ENCODE assay signal across 8 mouse cellular contexts in genomic region chr7:120679023-120679422, GRCm38 (mm10). TPM values are rescaled to one million over a fixed set of nuclear protein-coding genes. Genes with fewer than 3 reads are reported as not detected.
DNase-seq lines count a peak whose midpoint lies in the region; ATAC-seq and TF ChIP-seq lines count a peak whose summit lies in the region.

No protein-coding gene starts in this region.

- H3K27me3 ChIP-seq in kidney, adult 2 months (replicated peaks; ENCODE audit: control insufficient read depth, insufficient read depth, low read length): no peaks in the 10 kb centered on the region
- H3K27me3 ChIP-seq in embryonic facial prominence, embryonic 15.5 days: no peaks in the 10 kb centered on the region
- H3K27me3 ChIP-seq in limb, embryonic 13.5 days: no peaks in the 10 kb centered on the region
- no peaks in the 10 kb centered on the region for H3K27me3 ChIP-seq in neural tube, embryonic 12.5 days (replicated peaks)

- no peak for ATAC-seq in embryonic facial prominence, embryonic 15.5 days (ENCODE audit: insufficient number of reproducible peaks, low FRiP score, low TSS enrichment, low read depth)
- ATAC-seq in limb, embryonic 13.5 days (ENCODE audit: low FRiP score, low read depth): no peak
- ATAC-seq in neural tube, embryonic 12.5 days (ENCODE audit: low FRiP score, low read depth): no peak

- no peaks in the 10 kb centered on the region for H3K36me3 ChIP-seq in kidney, adult 2 months (ENCODE audit: control insufficient read depth, insufficient read depth, low read length)
- H3K36me3 ChIP-seq in embryonic facial prominence, embryonic 15.5 days: no peaks in the 10 kb centered on the region
- H3K36me3 ChIP-seq in limb, embryonic 13.5 days: no peaks in the 10 kb centered on the region
- no peaks in the 10 kb centered on the region for H3K36me3 ChIP-seq in neural tube, embryonic 12.5 days

- peak overlapping the region; percentile 77 for H3K4me2 ChIP-seq in embryonic facial prominence, embryonic 15.5 days (replicated peaks)
- H3K4me2 ChIP-seq in limb, embryonic 13.5 days (replicated peaks): peak overlapping the region; percentile 82
- peak overlapping the region; percentile 90 for H3K4me2 ChIP-seq in neural tube, embryonic 12.5 days (replicated peaks)

- no peak for DNase-seq in kidney, adult 2 months
- no peak for DNase-seq in kidney, adult 18-20 months
- no peak for DNase-seq in retina, postnatal 1 day
- no peak for DNase-seq in gastrocnemius, postnatal 4 days (ENCODE audit: low spot score in 2 of 2)
- no peak for DNase-seq in left cerebral cortex, postnatal 36 days (ENCODE audit: low spot score in 2 of 2)

- H3K9me3 ChIP-seq in embryonic facial prominence, embryonic 15.5 days (replicated peaks): no peaks in the 10 kb centered on the region
- H3K9me3 ChIP-seq in limb, embryonic 13.5 days: no peaks in the 10 kb centered on the region
- H3K9me3 ChIP-seq in neural tube, embryonic 12.5 days: no peaks in the 10 kb centered on the region

- H3K27ac ChIP-seq in kidney, adult 2 months (ENCODE audit: insufficient read depth, low read depth, low read length): no peak overlapping the region
- no peak overlapping the region for H3K27ac ChIP-seq in embryonic facial prominence, embryonic 15.5 days (replicated peaks)
- no peak overlapping the region for H3K27ac ChIP-seq in limb, embryonic 13.5 days
- H3K27ac ChIP-seq in neural tube, embryonic 12.5 days: no peak overlapping the region

- H3K4me3 ChIP-seq in kidney, adult 2 months (ENCODE audit: insufficient read depth, low read depth, low read length): peak overlapping the region; percentile 15; the same call in 1 of the 2 replicates
- peak overlapping the region; percentile 85 for H3K4me3 ChIP-seq in embryonic facial prominence, embryonic 15.5 days (replicated peaks)
- peak overlapping the region; percentile 94 for H3K4me3 ChIP-seq in limb, embryonic 13.5 days
- 0 out of 2 replicates have a peak overlapping the region, but pooled peaks have one; percentile 2 for H3K4me3 ChIP-seq in neural tube, embryonic 12.5 days

- no peak for TF ChIP-seq CTCF in kidney, adult 2 months (conservative IDR thresholded peaks at IDR 0.05; ENCODE audit: insufficient read depth, insufficient read length, low read depth, low read length)

- 30% methylated on average over 8 of the region's 8 CpGs for WGBS in kidney, adult 2 months
- WGBS in embryonic facial prominence, embryonic 15.5 days: 48% methylated on average over 8 of the region's 8 CpGs
- 55% methylated on average over 8 of the region's 8 CpGs for WGBS in limb, embryonic 13.5 days
- WGBS in neural tube, embryonic 12.5 days: 71% methylated on average over 8 of the region's 8 CpGs

- intact Hi-C loops in left cerebral cortex, postnatal 36 days (cut with DNase I): loop anchor here (2.0 to 10.0 kb wide), 2 partner anchors 46 to 236 kb away; partner anchors contain the start of gene Polr3e

- TF ChIP-seq POLR2A in kidney, adult 2 months (IDR thresholded peaks at IDR 0.05; ENCODE audit: low read depth, low read length): no peak

- H3K9ac ChIP-seq in embryonic facial prominence, embryonic 15.5 days: no peak overlapping the region
- H3K9ac ChIP-seq in limb, embryonic 13.5 days: peak overlapping the region; percentile 91
- 0 out of 2 replicates have a peak overlapping the region, but pooled peaks have one; percentile 21 for H3K9ac ChIP-seq in neural tube, embryonic 12.5 days

- peaks cover 4% of the 10 kb centered on the region for H3K4me1 ChIP-seq in kidney, adult 2 months (ENCODE audit: control insufficient read depth, insufficient read depth, low read length)
- peaks cover 24% of the 10 kb centered on the region for H3K4me1 ChIP-seq in embryonic facial prominence, embryonic 15.5 days
- H3K4me1 ChIP-seq in limb, embryonic 13.5 days: peaks cover 28% of the 10 kb centered on the region
- H3K4me1 ChIP-seq in neural tube, embryonic 12.5 days: peaks cover 19% of the 10 kb centered on the region

RNA-seq across cellular contexts. Expression of gene Mosmo, which starts 1.6 kb away (rescaled TPM):
- polyA plus RNA-seq in kidney, adult 2 months (2012; rRNA removed): 19.4 and 20.6 TPM in 2 replicates
- 11.6 and 12.1 TPM in 2 replicates for polyA plus RNA-seq in embryonic facial prominence, embryonic 15.5 days (2015; fragmentation: Nextera tagmentation; extraction: Ambion mirVana)
- polyA plus RNA-seq in limb, embryonic 13.5 days (2015; fragmentation: Nextera tagmentation; extraction: Ambion mirVana): 16.1 and 16.4 TPM in 2 replicates
- 14.8 and 16.6 TPM in 2 replicates for polyA plus RNA-seq in neural tube, embryonic 12.5 days (2016; fragmentation: Nextera tagmentation; extraction: Ambion mirVana)
- total RNA-seq in gastrocnemius, postnatal 4 days (2021): 10 to 100 TPM; 25.6 to 31.3 TPM
- total RNA-seq in left cerebral cortex, postnatal 36 days (2021): 10 to 100 TPM; 80.7 to 84.6 TPM

RNA-seq across cellular contexts. Expression of gene Pdzd9, which starts 8.9 kb away (rescaled TPM):
- 0.09 TPM in 1 of 2 replicates, not detected in the other for polyA plus RNA-seq in kidney, adult 2 months (2012; rRNA removed)
- polyA plus RNA-seq in embryonic facial prominence, embryonic 15.5 days (2015; fragmentation: Nextera tagmentation; extraction: Ambion mirVana): 0.24 and 0.28 TPM in 2 replicates
- polyA plus RNA-seq in limb, embryonic 13.5 days (2015; fragmentation: Nextera tagmentation; extraction: Ambion mirVana): 0.29 and 0.59 TPM in 2 replicates
- 0.22 and 0.46 TPM in 2 replicates for polyA plus RNA-seq in neural tube, embryonic 12.5 days (2016; fragmentation: Nextera tagmentation; extraction: Ambion mirVana)
- not detected for total RNA-seq in gastrocnemius, postnatal 4 days (2021)
- not detected for total RNA-seq in left cerebral cortex, postnatal 36 days (2021)

RNA-seq across cellular contexts. Expression of gene Uqcrc2, which starts 44.0 kb away (rescaled TPM):
- 228 and 275 TPM in 2 replicates for polyA plus RNA-seq in kidney, adult 2 months (2012; rRNA removed)
- polyA plus RNA-seq in embryonic facial prominence, embryonic 15.5 days (2015; fragmentation: Nextera tagmentation; extraction: Ambion mirVana): 170 TPM in 2 replicates
- 182 and 189 TPM in 2 replicates for polyA plus RNA-seq in limb, embryonic 13.5 days (2015; fragmentation: Nextera tagmentation; extraction: Ambion mirVana)
- polyA plus RNA-seq in neural tube, embryonic 12.5 days (2016; fragmentation: Nextera tagmentation; extraction: Ambion mirVana): 176 and 181 TPM in 2 replicates
- total RNA-seq in gastrocnemius, postnatal 4 days (2021): 100 to 1,000 TPM; 395 to 428 TPM
- total RNA-seq in left cerebral cortex, postnatal 36 days (2021): 100 to 1,000 TPM; 212 to 238 TPM

Comparison
In these comparisons a context has a peak if more than half of its experiments do, and no peak if none do; other contexts are left out.
1. H3K4me3 ChIP-seq: peak in every context shown above with its lines; median percentile 94 in limb, embryonic 13.5 days; 85 in embryonic facial prominence, embryonic 15.5 days; 15 in kidney, adult 2 months; 2 in neural tube, embryonic 12.5 days.